Mouse (Mus musculus) hindbrain, embryonic 16.5 days (tissue): ENCODE measurements at regions not wholly inside any gene's neighbourhood (a gene's known extent, or its start where the extent isn't known, plus 50 kb on each side); places are given as distances from the start of the nearest gene placed in this dataset.

Source experiments
- ATAC-seq: fragments of 200-750 bp; cut with Nextera tagmentation; 2 replicates; pipeline ENCODE4 v1.8.0; 2017; ENCODE audit warnings: moderate TSS enrichment, moderate library complexity
- H3K27ac ChIP-seq: fragments of 300-500 bp; sonication (generic); 2 replicates; pipeline ENCODE4 v1.5.1; 2014; ENCODE audit warnings: low read depth, mild to moderate bottlenecking, control low read depth, low read length, moderate library complexity
- H3K27me3 ChIP-seq: fragments of 300-500 bp; sonication (generic); replicated peaks from 2 replicates; pipeline ENCODE4 v1.6.1; 2014; ENCODE audit warnings: low read length; ENCODE audit not compliant: control insufficient read depth, insufficient read depth
- H3K36me3 ChIP-seq: fragments of 300-500 bp; sonication (generic); 2 replicates; pipeline ENCODE4 v1.6.1; 2014; ENCODE audit warnings: mild to moderate bottlenecking, low read length, moderate library complexity, mixed read lengths; ENCODE audit not compliant: control insufficient read depth, insufficient read depth
- H3K4me1 ChIP-seq: fragments of 300-500 bp; sonication (generic); 2 replicates; pipeline ENCODE4 v1.6.1; 2014; ENCODE audit warnings: low read depth, low read length; ENCODE audit not compliant: control insufficient read depth, insufficient read depth
- H3K4me2 ChIP-seq: fragments of 300-500 bp; sonication (generic); 2 replicates; pipeline ENCODE4 v1.6.1; 2014; ENCODE audit warnings: mild to moderate bottlenecking, low read length, control low read depth, moderate library complexity
- H3K4me3 ChIP-seq: fragments of 300-500 bp; sonication (generic); 2 replicates; pipeline ENCODE4 v1.5.1; 2014; ENCODE audit warnings: mild to moderate bottlenecking, low read length, control low read depth, moderate library complexity
- H3K9ac ChIP-seq: fragments of 300-500 bp; sonication (generic); 2 replicates; pipeline ENCODE4 v1.6.1; 2014; ENCODE audit warnings: low read depth, mild to moderate bottlenecking, control low read depth, low read length, moderate library complexity
- H3K9me3 ChIP-seq: fragments of 300-500 bp; sonication (generic); 2 replicates; pipeline ENCODE4 v1.6.1; 2014; ENCODE audit warnings: mild to moderate bottlenecking, low read length, moderate library complexity; ENCODE audit not compliant: control insufficient read depth
- WGBS: fragments of 180-500 bp; shearing (Covaris S2); extraction: QIAGEN DNeasy Blood & Tissue Kit; methylation state at CpG from one replicate; pipeline ENCODE4 v1.1.7; 2014; 5-methylcytosine and 5-hydroxymethylcytosine counted together

DNA sequence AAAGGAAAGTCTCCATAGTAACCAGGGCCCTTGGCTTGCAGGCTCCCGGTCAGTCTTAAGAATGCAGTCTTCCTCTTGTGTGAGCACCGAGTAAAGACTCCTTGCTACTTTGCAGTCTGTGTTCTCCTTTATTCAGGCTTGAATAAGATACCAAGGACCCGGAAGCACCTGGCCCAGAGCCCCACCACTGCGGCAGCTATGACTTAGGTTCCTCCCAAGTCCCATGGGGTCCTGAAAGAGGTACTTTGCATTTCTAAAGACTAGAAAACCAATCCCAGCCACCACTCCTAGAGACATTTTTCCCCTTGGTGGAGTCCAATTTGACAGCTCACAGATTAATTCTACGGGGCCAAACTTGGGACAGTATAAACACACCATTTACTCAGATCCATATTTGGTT lies 51.7 kb upstream of the Tspan11 start:
- Histone ChIP-seq H3K4me1 (no peaks in the 10 kb centered on the region), H3K27ac (no peak overlapping the region), H3K4me3 (no peak overlapping the region), H3K36me3 (no peaks in the 10 kb centered on the region), H3K9me3 (no peaks in the 10 kb centered on the region), H3K4me2 (no peak overlapping the region), H3K9ac (no peak overlapping the region), H3K27me3 (no peaks in the 10 kb centered on the region)
- 57% methylated on average over 5 of the region's 5 CpGs for WGBS
- ATAC-seq = no peak

DNA sequence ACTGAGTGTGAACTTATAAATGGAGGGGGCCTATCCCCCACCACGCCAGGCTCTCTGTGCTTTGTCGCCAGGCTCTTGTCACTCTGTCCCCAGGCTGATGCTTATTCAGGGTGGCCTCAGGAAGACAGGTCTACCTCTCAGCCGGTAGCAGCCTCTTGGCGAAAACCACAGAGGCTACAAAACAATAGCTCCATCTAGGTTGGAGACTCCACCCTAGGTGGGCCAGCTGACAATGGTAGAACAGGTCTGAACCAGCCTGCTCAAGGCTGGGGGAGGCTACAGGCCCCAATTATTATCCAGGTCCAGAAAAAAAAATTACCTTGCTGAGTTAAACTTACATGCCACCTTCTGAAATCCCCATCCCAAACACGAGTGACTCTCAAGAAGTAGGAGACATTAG lies 59.0 kb upstream of the Tspan11 start:
- Histone ChIP-seq H3K4me2 (no peak overlapping the region), H3K27me3 (no peaks in the 10 kb centered on the region), H3K9me3 (no peaks in the 10 kb centered on the region), H3K27ac (no peak overlapping the region), H3K9ac (no peak overlapping the region), H3K4me3 (no peak overlapping the region), H3K36me3 (no peaks in the 10 kb centered on the region), H3K4me1 (no peaks in the 10 kb centered on the region)
- WGBS = 85% methylated on average over 5 of the region's 5 CpGs
- ATAC-seq = no peak

DNA sequence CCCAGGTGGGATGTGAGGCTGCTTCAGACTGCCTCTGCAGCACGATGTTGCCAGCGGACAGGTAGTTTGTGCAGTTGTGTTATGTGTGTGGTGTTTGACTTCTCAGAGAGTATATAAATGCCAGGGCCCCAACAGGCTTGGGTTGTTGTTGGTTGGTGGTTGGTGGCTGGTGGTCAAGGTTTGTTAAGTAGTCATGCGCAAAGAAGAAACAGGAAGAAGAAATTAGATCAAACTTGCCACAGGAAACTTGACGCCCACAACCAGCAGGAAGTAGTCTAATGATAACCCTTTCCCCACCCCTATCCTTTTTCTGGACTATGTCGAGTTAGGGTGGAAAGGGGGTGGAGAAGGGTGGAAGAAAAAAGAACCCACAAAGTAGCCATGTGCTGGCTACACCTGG lies 56.2 kb upstream of the Prmt8 start:
- ATAC-seq = no peak
- WGBS = 88% methylated on average over 5 of the region's 5 CpGs
- no peak overlapping the region for H3K27ac ChIP-seq
- no peak overlapping the region for H3K4me3 ChIP-seq
- no peak overlapping the region for H3K9ac ChIP-seq
- no peak overlapping the region for H3K4me2 ChIP-seq
- no peaks in the 10 kb centered on the region for H3K4me1 ChIP-seq
- H3K36me3 ChIP-seq = no peaks in the 10 kb centered on the region
- no peaks in the 10 kb centered on the region for H3K9me3 ChIP-seq
- H3K27me3 ChIP-seq = no peaks in the 10 kb centered on the region

DNA sequence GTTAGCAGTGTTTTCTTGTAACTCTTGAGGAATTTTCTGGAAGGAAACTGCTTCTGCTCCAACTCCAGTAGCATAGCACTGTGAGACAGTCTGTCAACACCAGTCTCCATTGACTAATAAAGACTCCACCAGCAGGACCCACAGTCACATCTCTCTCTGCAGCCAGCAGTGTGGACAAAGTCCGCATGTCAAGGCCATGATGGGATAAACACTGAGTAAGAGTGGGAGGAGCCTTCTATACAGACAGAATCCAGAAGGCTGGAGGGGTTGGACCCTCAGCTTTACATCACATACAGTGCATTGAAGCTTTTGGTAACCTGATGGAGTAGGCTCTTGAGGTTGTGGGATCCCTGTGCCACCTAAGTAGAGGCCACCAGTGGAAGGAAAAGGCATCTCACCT lies 54.4 kb upstream of the Prmt8 start:
- H3K9ac ChIP-seq = no peak overlapping the region
- H3K4me1 ChIP-seq = no peaks in the 10 kb centered on the region
- H3K27ac ChIP-seq = no peak overlapping the region
- H3K4me3 ChIP-seq = no peak overlapping the region
- H3K36me3 ChIP-seq = no peaks in the 10 kb centered on the region
- 90% methylated on average over 1 of the region's 1 CpGs for WGBS
- H3K27me3 ChIP-seq = no peaks in the 10 kb centered on the region
- no peaks in the 10 kb centered on the region for H3K9me3 ChIP-seq
- no peak for ATAC-seq
- H3K4me2 ChIP-seq = no peak overlapping the region

DNA sequence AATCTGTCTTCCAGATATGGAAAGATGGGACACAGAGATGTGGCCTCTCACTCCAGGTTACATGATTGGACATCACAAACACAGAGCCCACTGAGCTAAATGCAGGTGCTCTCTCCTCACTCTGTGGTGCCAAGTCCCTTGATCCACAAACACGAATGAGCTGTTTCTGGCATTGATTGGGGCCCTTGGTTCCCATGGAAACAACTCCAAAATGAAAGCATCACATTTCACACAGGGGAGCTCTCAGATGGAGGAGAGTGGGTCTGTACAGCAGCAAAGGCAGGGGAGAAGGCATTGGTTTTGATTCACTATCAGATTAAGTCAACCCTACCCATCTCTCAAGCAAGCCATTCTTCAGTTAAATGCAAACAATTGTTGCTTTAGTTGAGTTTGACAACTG lies 51.3 kb upstream of the Prmt8 start:
- Histone ChIP-seq H3K9ac (no peak overlapping the region), H3K4me3 (no peak overlapping the region), H3K27me3 (no peaks in the 10 kb centered on the region), H3K4me2 (no peak overlapping the region), H3K9me3 (no peaks in the 10 kb centered on the region), H3K4me1 (no peaks in the 10 kb centered on the region), H3K36me3 (no peaks in the 10 kb centered on the region), H3K27ac (no peak overlapping the region)
- peak; percentile 68 for ATAC-seq
- WGBS = 3% methylated on average over 1 of the region's 1 CpGs
